Mouse (Mus musculus) mature B cell (primary cell): ENCODE data around the gene Fads2.
"Not testable (repeated sequence)": the region's sequence is repeated elsewhere in the genome, so short reads cannot be mapped to it uniquely, and the experiment has no call there.

Experiments used
- in situ Hi-C: fragments of 300-500 bp; cut with MboI; formaldehyde crosslinking; loops from 2 replicates; pipeline ENCODE4 v1.14.3; 2019

Fads2 gene

DNA sequence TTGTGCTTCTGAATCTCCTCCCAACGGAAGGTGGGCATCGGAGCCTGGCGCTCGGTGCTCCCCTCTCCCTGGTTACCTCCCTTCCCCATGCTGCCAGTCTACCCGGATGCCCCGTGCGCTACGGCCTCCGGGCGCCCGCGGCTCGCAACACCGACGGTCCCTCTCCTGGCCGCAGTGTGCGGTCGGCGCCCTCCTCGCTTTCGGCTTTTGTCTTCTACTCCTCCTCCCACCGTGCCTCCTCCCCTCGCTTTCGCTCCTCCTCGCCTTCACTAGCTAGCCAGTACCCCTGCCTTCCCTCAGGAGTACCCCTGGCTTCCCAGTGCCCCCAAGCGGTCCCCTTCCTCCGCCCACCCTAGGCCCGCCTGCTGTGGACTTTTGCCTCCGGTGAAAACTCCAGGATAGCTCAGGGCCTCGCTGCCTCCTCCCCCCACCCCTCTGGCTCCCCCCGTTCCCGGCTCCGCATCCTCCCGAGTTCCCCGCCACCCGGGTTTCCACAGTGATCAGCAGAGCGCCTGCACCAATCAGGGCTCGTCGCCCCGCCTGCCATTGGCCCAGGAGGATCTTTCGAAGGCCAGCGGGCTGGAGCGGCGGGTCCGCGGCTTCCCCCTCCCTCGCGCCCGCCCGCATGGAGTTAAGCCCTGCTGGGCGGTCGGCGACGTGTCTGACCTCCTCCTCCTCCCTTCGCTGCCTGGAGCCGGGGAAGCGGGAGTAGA is at the start of gene Fads2:
Gene Fads2, minus strand, starts transcription at position 406 of the 713 bp plus-strand sequence.
- in situ Hi-C loops: no loop called here

DNA sequence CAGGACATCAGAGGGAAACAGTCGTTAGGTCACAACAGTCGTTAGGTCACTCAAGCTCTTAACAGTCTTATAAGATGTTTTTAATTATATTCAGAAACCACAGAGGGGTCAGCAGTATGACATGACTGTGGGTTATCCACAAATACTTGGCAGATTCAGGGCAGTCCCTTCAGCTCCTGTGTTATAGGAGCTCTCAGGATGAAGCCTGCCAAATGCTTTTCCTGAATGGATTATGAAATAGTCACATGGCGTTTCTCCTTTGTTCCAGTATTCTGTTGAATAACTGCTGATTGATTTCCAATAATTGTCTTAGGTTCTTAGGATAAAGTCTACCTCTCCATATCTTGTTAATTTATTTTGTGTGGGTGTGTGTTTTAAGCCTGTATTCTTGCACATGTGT is 47.6 kb upstream of the Fads2 start:
- in situ Hi-C loops: no loop called here

DNA sequence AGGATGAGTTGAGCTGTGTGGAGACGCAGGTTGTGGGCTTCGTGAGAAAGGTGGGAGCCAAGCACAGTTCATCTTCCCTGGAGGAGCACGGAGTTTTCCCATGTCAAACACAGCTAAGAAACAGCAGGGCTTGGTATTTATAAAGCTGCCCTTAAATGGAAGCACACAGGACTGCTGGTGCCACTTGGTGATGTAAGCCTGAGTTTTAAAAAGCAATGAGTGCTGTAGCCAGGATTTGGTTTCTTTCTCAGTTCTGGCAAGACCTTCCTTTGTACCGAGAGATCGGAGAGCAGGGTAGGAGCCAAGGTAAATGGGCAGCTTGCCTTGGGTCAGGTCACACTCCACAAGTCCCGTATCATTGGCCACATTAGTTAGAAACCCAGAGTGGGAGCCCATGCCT is 47.0 kb upstream of the Fads2 start:
- in situ Hi-C loops: no loop called here

DNA sequence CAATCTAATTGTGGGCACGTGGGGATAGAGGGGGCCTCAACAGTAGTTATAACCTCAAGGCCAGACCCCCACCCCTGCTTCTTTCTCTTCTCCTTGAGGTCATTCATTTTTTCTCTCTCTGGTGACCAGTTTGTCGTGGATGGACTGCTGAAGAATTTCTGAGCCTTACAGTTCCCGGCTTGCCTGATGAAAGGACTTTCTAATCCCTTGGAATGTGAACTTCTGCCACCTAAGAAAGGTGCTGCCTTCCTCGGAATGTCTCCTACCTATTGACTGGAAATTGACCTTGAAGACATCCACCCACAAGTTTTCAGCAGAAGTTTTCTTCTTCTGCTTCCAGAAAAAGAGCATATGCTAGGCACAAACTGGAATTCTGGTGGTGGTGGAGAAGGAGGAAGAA is 42.9 kb upstream of the Fads2 start:
- in situ Hi-C loops: no loop called here

DNA sequence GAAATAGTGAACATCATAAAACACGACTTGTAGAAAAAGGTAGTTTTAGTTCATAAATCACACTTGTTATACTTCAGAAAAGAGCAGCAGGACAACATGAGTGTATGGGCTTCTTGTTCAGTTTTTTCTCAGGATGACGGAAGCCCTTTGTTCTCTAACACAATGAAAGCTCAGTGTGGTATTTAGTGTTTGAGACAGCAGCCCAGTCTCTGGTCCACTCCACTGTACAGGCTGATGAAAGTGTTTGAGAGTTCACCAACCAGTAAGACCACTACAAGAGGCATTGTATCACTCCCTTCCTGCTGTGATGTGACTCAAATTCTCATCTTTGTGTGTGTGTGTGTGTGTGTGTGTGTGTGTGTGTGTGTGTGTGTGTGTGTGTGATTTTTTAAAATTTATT is 42.1 kb upstream of the Fads2 start:
- in situ Hi-C loops: no loop called here

DNA sequence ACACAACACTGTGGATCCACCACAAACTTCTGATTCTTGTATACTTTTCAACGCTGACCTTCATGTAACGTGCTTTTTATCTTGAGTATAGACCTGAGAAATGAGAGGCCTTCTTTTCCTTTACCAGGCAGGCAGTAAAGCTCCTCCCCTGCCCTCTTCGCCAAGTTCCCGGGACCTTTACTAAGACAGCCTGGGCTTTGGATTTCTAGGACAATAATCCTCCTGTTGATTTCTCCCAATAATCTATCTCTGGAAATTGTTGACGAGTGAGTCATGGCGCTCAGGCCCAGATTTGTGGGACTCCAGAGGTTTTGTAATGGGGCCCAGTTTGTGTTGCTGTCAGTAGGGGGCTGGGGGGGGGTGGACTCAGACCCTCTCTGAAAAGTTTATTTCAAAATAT is 38.2 kb upstream of the Fads2 start:
- in situ Hi-C loops: no loop called here

DNA sequence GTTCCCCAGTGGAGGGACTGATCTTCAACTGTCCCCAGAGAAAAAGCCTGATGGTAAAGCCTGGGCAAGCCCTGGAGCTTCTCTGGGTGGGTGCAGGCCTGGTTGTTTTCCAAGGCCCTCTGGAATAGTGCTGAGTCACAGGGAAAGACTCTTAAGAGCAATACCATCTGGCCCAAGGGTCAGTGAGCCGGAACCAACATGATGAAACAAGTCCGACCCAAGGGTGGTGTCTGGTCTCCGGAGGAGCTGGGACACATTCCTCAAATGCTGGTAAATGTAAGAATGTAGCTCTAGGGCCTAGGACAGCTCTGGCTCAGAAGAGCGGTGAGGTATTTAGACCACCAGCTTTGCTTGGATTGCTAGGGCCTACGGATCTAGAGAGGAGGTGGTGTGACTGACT is 35.9 kb upstream of the Fads2 start:
- in situ Hi-C loops: no loop called here

DNA sequence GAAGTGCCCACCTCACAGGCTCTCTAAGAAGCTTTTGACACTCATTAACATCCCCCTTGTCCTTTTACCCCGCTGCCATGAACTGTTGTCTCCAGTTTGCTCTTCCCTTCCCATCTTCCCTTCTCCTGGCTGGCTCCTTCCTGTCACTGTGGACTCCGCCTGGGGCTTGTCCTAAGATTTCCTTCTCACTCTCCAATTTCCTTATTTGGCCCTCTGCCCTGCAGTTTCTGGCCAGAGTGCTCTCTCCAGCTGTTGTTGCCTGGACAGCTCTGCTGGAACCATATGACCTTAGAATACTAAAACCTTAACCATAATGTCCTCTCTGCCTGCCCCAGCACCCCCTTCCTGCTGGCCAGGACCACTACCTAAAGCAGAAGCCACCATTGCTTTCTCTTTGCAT is 33.1 kb upstream of the Fads2 start:
- in situ Hi-C loops: no loop called here

DNA sequence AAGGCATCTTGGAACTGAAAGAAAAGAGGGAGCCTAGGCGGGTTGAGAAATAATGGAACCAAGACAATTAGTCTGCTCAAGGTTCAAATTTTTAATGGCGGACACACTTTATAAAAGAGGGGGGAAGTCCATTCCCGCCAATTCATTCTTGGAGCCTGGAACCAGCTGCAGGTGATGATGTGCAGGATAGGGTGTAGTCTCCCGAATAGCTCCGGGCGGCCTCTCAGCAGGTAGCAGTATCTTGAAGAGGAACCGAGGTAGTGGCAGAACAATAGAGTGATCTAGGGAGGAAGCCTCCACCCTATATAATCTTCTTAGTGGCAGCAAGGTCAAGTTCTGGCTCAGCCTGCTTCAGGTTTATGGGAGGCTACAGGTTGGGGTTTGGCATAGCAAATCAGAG is 28.0 kb upstream of the Fads2 start:
- in situ Hi-C loops: not testable (repeated sequence)

DNA sequence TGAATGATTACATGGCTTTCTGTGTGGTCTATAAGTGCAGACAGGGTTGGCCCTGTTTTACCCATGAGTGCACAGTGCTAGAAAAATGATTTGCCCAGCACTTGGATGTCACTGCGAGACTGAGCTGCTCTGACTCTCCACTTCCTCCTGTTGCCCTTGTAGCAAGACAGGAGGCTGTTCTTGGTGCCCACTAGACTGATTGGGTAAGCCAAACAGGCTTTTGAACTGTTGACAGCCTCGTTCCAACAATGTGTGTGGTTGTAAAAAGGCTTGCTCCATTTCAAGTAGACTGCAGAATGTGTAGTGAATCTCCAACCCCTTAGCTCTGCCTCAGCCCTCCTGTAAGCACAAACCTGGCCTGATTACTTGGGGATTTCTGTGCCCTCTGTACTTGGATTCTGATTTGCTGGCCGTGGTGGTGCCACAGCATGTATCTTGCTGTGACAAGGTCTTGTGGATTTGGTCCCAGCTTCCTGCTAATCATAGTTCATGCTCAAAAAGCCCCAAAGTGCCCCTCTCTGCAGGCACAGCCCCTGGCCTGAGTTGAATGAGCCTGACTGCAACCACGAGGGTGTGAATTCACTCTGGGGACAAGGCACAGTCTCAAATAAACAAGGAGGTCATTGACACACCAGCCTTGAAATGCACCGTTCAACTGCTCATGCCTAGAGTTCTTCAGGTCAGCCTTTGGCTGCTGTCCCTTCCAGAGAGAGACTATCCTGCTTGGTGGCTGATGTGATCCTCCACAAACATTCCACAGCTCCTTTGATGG is 25.1 kb upstream of the Fads2 start:
- in situ Hi-C loops: no loop called here

DNA sequence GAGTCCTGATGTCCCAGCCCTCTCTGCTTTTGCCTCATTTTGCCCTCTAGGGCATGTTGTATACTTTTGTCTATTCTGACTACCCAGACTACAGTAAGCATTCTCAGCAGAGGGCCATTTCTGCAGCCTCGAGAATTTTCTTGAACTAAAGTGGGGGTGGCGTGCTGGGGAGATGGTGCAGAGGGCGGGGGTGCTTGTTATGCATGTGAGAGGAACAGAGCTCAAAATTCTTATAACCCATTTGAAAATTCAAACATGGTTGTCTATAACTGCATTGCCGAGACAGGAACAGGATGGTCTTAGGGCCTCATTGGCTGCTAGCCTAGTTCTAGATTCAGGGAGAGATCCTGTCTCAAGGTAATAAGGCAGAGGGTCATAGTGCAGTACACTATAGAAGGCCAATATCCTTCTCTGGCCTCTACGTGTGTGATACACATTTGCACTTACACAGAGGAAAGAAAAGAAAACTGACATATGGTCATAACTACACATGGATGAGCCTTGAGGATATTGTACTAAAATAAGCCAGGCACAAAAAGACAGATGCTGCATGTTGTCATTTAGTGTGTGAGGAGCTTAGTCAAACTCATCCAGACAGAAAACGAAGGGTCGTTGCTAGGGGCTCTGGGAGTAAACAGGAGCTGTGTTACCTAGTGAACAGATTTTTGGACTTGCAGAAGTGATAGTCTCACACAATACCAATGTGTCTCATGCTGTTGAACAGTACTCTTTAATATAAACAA is 22.5 kb upstream of the Fads2 start:
- in situ Hi-C loops: no loop called here

DNA sequence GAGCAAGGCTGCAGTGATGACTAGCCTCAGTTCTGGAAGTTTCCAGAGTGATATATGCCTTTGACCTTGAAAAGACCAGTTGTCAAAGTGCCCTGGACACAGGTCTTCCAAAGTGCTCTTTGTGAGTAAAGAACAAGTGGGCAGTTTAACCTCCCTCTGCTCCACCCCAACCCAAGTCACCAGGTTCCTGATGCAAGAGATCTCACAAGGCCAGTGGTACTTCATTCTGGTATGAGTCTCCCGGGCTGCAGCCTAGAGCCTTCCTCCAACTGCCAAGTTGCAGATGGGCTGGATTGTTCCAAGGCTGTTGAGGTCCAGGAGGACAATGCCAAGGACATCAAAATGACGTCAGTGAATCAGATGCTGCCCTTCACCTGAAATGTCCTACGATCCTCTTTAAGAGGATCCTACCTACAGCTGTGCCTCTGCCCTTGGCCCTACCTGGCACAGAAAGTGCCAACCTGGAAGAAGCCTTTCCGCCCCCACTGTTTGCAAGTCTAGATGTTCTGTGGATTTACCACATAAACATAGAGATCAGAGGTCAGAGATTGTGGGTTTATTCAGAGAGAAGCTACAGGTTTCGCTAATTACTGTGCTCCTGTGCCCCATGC is 20.6 kb upstream of the Fads2 start:
- in situ Hi-C loops: no loop called here

DNA sequence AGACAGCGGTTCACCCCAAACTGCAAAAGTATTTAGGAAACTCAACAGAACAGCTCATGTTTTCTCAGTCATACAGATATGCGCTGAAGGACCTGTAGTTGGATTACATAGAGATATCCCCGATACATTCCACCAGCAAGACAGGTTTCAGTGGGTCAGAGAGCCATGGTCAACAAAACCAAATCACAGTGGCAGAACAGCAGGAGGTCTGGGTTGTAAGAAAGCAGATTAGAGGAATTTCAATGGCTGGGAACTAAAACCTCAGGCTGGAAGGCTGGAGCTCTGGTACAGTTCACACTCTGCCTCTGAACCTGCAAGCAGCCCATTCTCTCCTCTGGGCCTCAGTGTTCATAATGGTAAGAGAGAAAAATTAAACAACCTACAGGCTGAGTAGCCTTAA is 15.1 kb upstream of the Fads2 start:
- in situ Hi-C loops: no loop called here

DNA sequence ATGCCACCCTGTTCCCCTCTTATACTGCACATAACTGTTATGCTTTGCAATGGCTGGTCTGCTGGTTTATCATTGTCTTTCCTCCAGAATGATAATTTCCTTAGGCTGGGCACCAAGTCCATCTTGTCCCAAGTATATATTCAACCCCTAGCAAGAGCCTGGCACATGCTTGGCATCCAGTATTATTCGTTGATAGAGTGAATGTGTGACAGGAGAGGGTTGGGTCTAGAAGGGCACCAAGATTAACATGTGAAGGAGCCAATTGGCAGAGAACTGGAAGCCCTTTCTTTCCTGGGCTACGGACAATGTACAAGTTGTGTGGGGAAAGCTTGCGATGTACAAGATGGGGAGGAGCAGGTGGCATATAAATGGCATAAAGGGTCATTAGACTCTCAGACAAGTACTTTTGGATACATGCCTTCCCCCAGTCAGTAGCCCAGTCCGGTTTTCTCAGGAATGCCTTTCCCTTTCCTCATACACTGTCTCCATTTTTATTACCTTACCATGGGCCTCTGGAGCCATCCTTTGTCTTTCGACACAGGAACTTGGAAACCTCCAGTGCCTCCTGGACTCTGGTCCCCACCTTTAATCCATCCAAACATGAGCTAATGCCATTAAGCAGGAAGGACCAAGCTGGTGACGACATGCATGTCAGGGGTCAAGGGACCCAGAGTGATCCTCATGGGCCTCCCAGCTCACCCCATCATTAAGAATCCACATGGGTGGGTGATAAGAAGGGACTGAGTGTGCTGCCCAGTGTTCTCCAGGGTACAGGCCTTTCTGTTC is 14.0 kb upstream of the Fads2 start:
- in situ Hi-C loops: no loop called here

DNA sequence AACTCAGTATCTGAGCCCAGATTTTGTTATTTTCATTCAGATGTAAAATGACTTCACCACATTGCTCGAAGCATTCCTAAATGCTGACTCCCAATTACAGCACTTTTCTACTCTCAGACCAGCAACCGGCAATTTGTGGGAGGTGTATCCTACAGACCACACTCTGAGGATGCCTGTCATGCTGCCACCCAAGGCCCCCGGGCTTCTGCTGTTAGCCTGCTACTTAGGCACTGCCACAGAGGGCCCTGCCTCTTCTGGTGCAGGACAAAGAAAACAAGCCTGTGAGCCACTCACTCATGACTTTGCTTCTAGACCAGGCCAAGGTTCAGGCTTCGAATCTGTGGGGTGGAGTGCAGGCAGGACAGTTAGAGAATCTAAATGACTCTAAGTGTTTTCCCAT is 11.4 kb upstream of the Fads2 start:
- in situ Hi-C loops: no loop called here

DNA sequence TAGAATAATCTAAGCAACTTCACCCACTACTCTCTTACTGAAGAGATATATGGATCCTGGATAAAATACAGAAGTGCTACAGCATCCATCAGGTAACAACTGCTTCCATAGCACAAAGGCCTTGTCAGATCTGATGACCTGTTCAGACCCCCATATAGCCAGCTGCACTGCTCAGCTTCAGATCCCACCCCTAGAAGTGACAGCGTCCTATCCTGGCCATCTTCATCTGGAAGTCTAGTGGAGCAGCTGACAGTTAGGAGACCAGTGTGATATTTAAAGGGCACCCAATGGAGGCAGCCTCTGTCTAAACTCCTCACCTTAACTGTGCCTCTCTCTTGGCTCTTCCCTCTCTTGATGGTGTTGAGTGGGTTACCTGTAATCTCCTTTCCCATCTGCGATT is 7.1 kb upstream of the Fads2 start:
- in situ Hi-C loops: no loop called here

DNA sequence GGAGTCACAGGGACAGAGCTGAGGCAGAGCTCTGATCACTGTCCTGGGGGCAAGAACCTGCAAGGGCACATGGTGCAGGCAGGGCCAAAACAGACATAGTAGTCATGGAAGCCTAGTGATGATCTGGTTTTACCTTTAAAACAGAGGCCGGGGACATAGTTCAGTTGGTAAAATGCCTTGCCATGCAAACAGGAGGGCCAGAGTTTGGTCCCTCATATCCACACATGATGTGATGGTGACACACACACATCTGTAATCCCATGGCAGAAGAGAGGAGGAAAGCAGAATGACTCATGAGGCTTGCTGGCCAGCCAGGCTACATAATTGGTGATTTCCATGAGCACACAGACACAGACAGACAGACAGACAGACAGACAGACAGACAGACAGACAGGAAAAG is 6.6 kb upstream of the Fads2 start:
- in situ Hi-C loops: no loop called here

DNA sequence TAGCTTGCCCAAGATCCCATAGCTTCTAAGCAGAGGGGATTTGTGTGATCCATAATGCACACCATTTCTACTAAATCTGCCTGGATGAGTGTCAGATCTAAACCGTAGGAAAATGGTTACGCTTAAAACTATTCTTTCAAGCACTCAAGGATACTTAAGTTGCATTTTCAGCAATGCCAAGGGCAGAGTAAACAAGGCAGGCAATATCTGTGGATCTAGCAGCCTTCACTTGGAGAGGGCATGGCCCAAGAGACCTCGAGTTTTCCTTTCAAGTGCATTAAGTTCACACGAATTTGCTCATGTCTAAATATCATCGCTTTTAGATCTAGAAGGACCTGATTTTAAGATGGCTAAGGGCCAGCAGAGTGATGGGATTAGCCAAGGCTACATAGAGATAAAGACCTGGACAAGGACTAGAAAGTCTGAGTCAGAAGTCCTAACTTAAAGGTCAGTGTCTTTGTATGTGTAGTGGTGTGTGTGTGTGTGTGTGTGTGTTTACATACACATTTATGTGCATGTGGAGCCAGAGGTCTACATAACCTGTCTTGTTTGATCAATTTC is 5.6 kb upstream of the Fads2 start:
- in situ Hi-C loops: no loop called here

DNA sequence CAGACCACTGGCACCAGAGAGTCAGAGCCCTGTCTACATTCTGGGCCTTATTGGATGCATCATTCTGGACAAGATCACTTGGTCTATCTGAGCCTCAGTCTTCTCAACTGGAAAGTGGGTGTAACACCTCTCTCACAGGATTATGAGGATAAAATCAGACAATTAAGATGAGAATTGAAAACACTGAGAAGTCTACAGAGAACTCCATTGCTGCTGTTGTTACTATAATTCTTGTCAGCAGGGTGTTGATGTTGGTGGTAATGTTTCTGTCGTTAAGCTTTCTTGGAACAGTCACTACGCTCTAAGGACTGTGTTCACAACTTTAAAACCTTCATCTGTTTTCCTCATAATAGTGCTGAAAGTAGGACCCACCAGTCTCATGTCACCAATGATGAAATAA is 5.1 kb upstream of the Fads2 start:
- in situ Hi-C loops: no loop called here

DNA sequence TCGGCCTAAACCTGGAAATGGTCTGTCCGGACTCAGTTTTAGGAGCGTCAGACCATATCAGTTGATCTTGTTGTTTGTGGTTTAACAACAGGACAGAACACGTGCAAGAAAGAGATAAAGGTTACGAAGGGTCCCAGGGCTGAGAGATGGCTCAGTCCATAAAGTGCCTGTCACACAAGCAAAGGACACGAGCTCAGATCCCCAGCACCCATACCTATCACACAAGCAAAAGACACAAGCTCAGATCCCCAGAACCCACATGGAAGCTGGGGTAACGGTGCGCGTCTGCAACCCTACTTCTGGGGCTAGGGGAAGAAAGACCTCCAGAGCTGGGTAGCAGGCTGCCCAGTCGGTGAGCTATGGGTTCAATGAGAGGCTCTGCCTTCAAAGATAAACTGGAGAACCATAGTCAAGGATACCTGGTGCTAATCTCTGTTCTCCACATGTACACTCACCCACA is 3.5 kb upstream of the Fads2 start:
- in situ Hi-C loops: no loop called here

DNA sequence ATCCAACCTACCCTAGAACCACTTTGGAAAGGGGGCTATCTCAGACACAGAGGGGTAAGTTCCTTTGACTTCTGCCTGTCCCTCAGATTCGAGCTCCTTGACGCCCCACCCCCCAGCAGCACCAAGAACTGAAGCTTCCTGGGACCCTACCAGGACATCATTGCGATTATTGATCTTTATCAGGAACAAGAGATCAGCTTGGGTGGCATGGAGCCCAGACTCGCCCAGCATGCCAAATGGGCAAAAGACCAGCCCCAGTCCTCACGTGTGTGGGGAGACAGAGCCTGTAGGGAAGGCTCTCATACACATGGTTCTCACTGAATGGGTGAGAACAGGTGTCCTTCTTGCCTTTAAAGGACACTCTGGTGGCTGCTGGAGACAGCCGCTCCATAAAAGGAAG is 2.7 kb upstream of the Fads2 start:
- in situ Hi-C loops: no loop called here
